Mouse (Mus musculus): ENCODE results near the gene Gm14391. TPM values are rescaled to one million over a fixed set of nuclear protein-coding genes. Genes with fewer than 3 reads are reported as not detected.

Gm14391 gene
- 2.3 and 4.3 TPM in 2 replicates for polyA plus RNA-seq (2021; fragmentation: Nextera tagmentation)
- long read RNA-seq, experiment 1, transcript Gm14391-202 (4 exons, 965 nt) = major isoform, 8 of 16 reads
- long read RNA-seq, experiment 1, partial matches to known transcripts = 2 of 16 reads
- long read RNA-seq, experiment 1, other reads (novel, unspliced or antisense) = 6 of 16 reads
- long read RNA-seq, experiment 2, transcript Gm14391-204 (5 exons, 1,854 nt) = minor isoform, 8 of 61 reads
- long read RNA-seq, experiment 2, transcript Gm14391-202 (4 exons, 965 nt) = major isoform, 26 of 61 reads
- long read RNA-seq, experiment 2, partial matches to known transcripts = 6 of 61 reads
- long read RNA-seq, experiment 2, other reads (novel, unspliced or antisense) = 21 of 61 reads

GRCm38 (mm10) chr2:175206732-175207131, at the start of gene Gm14391:
Gm14391 (minus strand) TSS chr2:175206917.

GRCm38 (mm10) chr2:175175401-175176180, 31.1 kb downstream of the Gm14391 start, which contains the start of gene Gm14443:
Gm14443 (minus strand) TSS chr2:175175871.

GRCm38 (mm10) chr2:175141993-175142295, 64.8 kb downstream of the Gm14391 start, which contains the start of gene Gm14399:
Gm14399 (minus strand) TSS chr2:175142012.

Other genes starting within 250 kb of the Gm14391 start
- gene Gm14444, start 196.7 kb downstream of the Gm14391 start, polyA plus RNA-seq (2021; fragmentation: Nextera tagmentation) = 0.23 and 0.24 TPM in 2 replicates
- gene Gm14393, start 139.1 kb downstream of the Gm14391 start, polyA plus RNA-seq (2021; fragmentation: Nextera tagmentation) = 0.62 and 0.63 TPM in 2 replicates
- gene Gm14399, start 64.9 kb downstream of the Gm14391 start, polyA plus RNA-seq (2021; fragmentation: Nextera tagmentation) = 7.7 and 12.5 TPM in 2 replicates
- gene Gm14443, start 31.0 kb downstream of the Gm14391 start, polyA plus RNA-seq (2021; fragmentation: Nextera tagmentation) = 0.18 and 0.36 TPM in 2 replicates
- not detected in 2 replicates for gene Gm14440, start 68.2 kb upstream of the Gm14391 start, polyA plus RNA-seq (2021; fragmentation: Nextera tagmentation)
- 7.6 and 8.0 TPM in 2 replicates for gene Gm4631, start 131.3 kb upstream of the Gm14391 start, polyA plus RNA-seq (2021; fragmentation: Nextera tagmentation)
- 6.9 and 10.6 TPM in 2 replicates for gene Zfp968, start 165.5 kb upstream of the Gm14391 start, polyA plus RNA-seq (2021; fragmentation: Nextera tagmentation)
- 27.2 and 29.7 TPM in 2 replicates for gene Gm4724, start 228.9 kb upstream of the Gm14391 start, polyA plus RNA-seq (2021; fragmentation: Nextera tagmentation)

Data from layer of hippocampus, adult 6 months (tissue).